Mouse (Mus musculus) brain, embryonic 14.5 days (tissue): ENCODE results near the gene Adcy5.

Experiments
- CTCF ChIP-seq: fragments of 200-500 bp; IDR thresholded peaks from 2 replicates; pipeline ENCODE4 v1.5.1; 2012; ENCODE audit warnings: inconsistent platforms, mild to moderate bottlenecking, moderate library complexity, borderline replicate concordance; ENCODE audit not compliant: insufficient read depth, insufficient read length; ENCODE audit errors: extremely low read depth
- POLR2A ChIP-seq: fragments of 200-500 bp; IDR thresholded peaks from 2 replicates; pipeline ENCODE4 v1.6.1; 2012; ENCODE audit warnings: mild to moderate bottlenecking, inconsistent platforms, borderline replicate concordance; ENCODE audit not compliant: poor library complexity, insufficient read depth, insufficient read length, severe bottlenecking; ENCODE audit errors: extremely low read depth

GRCm38 (mm10) chr16:35140620-35140975, 14.1 kb upstream of the Adcy5 start:
- no peak for TF ChIP-seq CTCF
- TF ChIP-seq POLR2A: no peak
